Comparison of ENCODE assay signal across 9 mouse cellular contexts in genomic region chr4:46598111-46598510, GRCm38 (mm10). TPM values are rescaled to one million over a fixed set of nuclear protein-coding genes. Genes with fewer than 3 reads are reported as not detected.
A peak's percentile ranks its signal among the peaks of the same experiment; 100 is the strongest.
DNase-seq lines count a peak whose midpoint lies in the region; ATAC-seq and TF ChIP-seq lines count a peak whose summit lies in the region.
"Had no signal": no experiment of that assay in that cellular context is flagged by ENCODE, and none has a peak within 500 bp of the region (broad histone marks: within the 10 kb centered on the region; RNA-seq: fewer than 3 reads in every experiment).

No protein-coding gene starts in this region.

- H3K4me2 ChIP-seq in hindbrain, embryonic 13.5 days = no peak overlapping the region
- no peak overlapping the region for H3K4me2 ChIP-seq in hindbrain, embryonic 14.5 days (replicated peaks)
- peak overlapping the region; percentile 55 for H3K4me2 ChIP-seq in intestine, embryonic 16.5 days (ENCODE audit: low read depth, low read length)
- H3K4me2 ChIP-seq: midbrain, embryonic 15.5 days had no signal

- no peaks in the 10 kb centered on the region for H3K36me3 ChIP-seq in hindbrain, embryonic 13.5 days
- no peaks in the 10 kb centered on the region for H3K36me3 ChIP-seq in hindbrain, embryonic 14.5 days (replicated peaks; ENCODE audit: control insufficient read depth, insufficient read depth)
- H3K36me3 ChIP-seq in intestine, embryonic 16.5 days (ENCODE audit: control insufficient read depth, insufficient read depth, low read length) = no peaks in the 10 kb centered on the region
- peaks cover 4% of the 10 kb centered on the region for H3K36me3 ChIP-seq in small intestine, adult 2 months (ENCODE audit: control insufficient read depth, insufficient read depth, low read length)
- H3K36me3 ChIP-seq: midbrain, embryonic 15.5 days had no signal

- H3K27ac ChIP-seq in hindbrain, embryonic 13.5 days = no peak overlapping the region
- H3K27ac ChIP-seq in hindbrain, embryonic 14.5 days = no peak overlapping the region
- peak overlapping the region; percentile 97 for H3K27ac ChIP-seq in intestine, embryonic 16.5 days (ENCODE audit: low read length)
- H3K27ac ChIP-seq in small intestine, adult 2 months (ENCODE audit: insufficient read depth, low read depth, low read length) = peak overlapping the region; percentile 100
- H3K27ac ChIP-seq: midbrain, embryonic 15.5 days had no signal

- no peak for TF ChIP-seq POLR2A in small intestine, adult 2 months (IDR thresholded peaks at IDR 0.05; ENCODE audit: low read depth, low read length)

- H3K4me1 ChIP-seq in hindbrain, embryonic 13.5 days (replicated peaks) = peaks cover 19% of the 10 kb centered on the region
- H3K4me1 ChIP-seq in hindbrain, embryonic 14.5 days (replicated peaks; ENCODE audit: control insufficient read depth, insufficient read depth, low read length) = no peaks in the 10 kb centered on the region
- peaks cover 19% of the 10 kb centered on the region for H3K4me1 ChIP-seq in intestine, embryonic 16.5 days (ENCODE audit: control insufficient read depth, insufficient read depth, low read length)
- H3K4me1 ChIP-seq in small intestine, adult 2 months (ENCODE audit: control insufficient read depth, insufficient read depth, insufficient read length, low read length) = peaks cover 26% of the 10 kb centered on the region

- no peak for DNase-seq in hindbrain, embryonic 14.5 days (ENCODE audit: low spot score)
- DNase-seq in right cerebral cortex, postnatal 14 days = peak; percentile 4
- no peak for DNase-seq in right cerebral cortex, adult 2 months (ENCODE audit: low spot score in 2 of 2)
- DNase-seq in adrenal gland, postnatal 14 days = no peak
- DNase-seq: lung, postnatal 10 days had no signal

- H3K27me3 ChIP-seq in hindbrain, embryonic 13.5 days = peaks cover 42% of the 10 kb centered on the region
- H3K27me3 ChIP-seq in hindbrain, embryonic 14.5 days (ENCODE audit: control insufficient read depth, insufficient read depth, low read length) = peaks cover 13% of the 10 kb centered on the region; the same call in 1 of the 2 replicates
- H3K27me3 ChIP-seq in intestine, embryonic 16.5 days (replicated peaks; ENCODE audit: control insufficient read depth, insufficient read depth, low read length) = peaks cover 20% of the 10 kb centered on the region; the same call in 1 of the 2 replicates
- no peaks in the 10 kb centered on the region for H3K27me3 ChIP-seq in small intestine, adult 2 months (ENCODE audit: control insufficient read depth, insufficient read depth, low read length)

- ATAC-seq in hindbrain, embryonic 13.5 days (ENCODE audit: low FRiP score) = no peak
- no peak for ATAC-seq in hindbrain, embryonic 14.5 days (ENCODE audit: low FRiP score)
- ATAC-seq in intestine, embryonic 16.5 days = peak; percentile 7; the same call in 1 of the 2 replicates
- ATAC-seq: midbrain, embryonic 15.5 days had no signal

- no peak for TF ChIP-seq CTCF in small intestine, adult 2 months (IDR thresholded peaks at IDR 0.05; ENCODE audit: extremely low read depth, insufficient read length, insufficient replicate concordance, low read depth, low read length)

- 65% methylated on average over 10 of the region's 10 CpGs for WGBS in hindbrain, embryonic 13.5 days
- WGBS in hindbrain, embryonic 14.5 days = 76% methylated on average over 10 of the region's 10 CpGs
- WGBS in intestine, embryonic 16.5 days = 49% methylated on average over 10 of the region's 10 CpGs
- 11% methylated on average over 10 of the region's 10 CpGs for WGBS in small intestine, adult 2 months

- H3K9ac ChIP-seq in hindbrain, embryonic 13.5 days = 0 out of 2 replicates have a peak overlapping the region, but pooled peaks have one; percentile 15
- H3K9ac ChIP-seq in hindbrain, embryonic 14.5 days = no peak overlapping the region
- H3K9ac ChIP-seq in intestine, embryonic 16.5 days (ENCODE audit: low read depth, low read length) = peak overlapping the region; percentile 44
- H3K9ac ChIP-seq: midbrain, embryonic 15.5 days had no signal

- no peak overlapping the region for H3K4me3 ChIP-seq in hindbrain, embryonic 13.5 days
- H3K4me3 ChIP-seq in hindbrain, embryonic 14.5 days (replicated peaks; ENCODE audit: low read length) = no peak overlapping the region
- peak overlapping the region; percentile 38 for H3K4me3 ChIP-seq in intestine, embryonic 16.5 days (ENCODE audit: low read length)
- peak overlapping the region; percentile 65 for H3K4me3 ChIP-seq in small intestine, adult 2 months (ENCODE audit: low read depth, low read length)
- H3K4me3 ChIP-seq: midbrain, embryonic 15.5 days had no signal

- H3K9me3 ChIP-seq in hindbrain, embryonic 13.5 days = no peaks in the 10 kb centered on the region
- H3K9me3 ChIP-seq in hindbrain, embryonic 14.5 days (ENCODE audit: control insufficient read depth, low read length) = no peaks in the 10 kb centered on the region
- no peaks in the 10 kb centered on the region for H3K9me3 ChIP-seq in intestine, embryonic 16.5 days (ENCODE audit: control insufficient read depth, low read length)
- H3K9me3 ChIP-seq: midbrain, embryonic 15.5 days had no signal

RNA-seq across cellular contexts. Expression of gene Coro2a, which starts 3.9 kb away (rescaled TPM):
- 6.0 and 6.7 TPM in 2 replicates for polyA plus RNA-seq in hindbrain, embryonic 13.5 days (2015; fragmentation: Nextera tagmentation; extraction: Ambion mirVana)
- polyA plus RNA-seq in hindbrain, embryonic 14.5 days (2014; fragmentation: Nextera tagmentation; extraction: Ambion mirVana) = 7.0 and 8.1 TPM in 2 replicates
- 99.8 and 112 TPM in 2 replicates for polyA plus RNA-seq in intestine, embryonic 16.5 days (2015; fragmentation: Nextera tagmentation; extraction: Ambion mirVana)
- 104 and 312 TPM in 2 replicates for polyA plus RNA-seq in small intestine, adult 2 months (2012; rRNA removed)
- total RNA-seq in adrenal gland, postnatal 14 days (2021) = 3.3 and 5.3 TPM in 2 replicates

RNA-seq across cellular contexts. Expression of gene Tbc1d2, which starts 51.9 kb away (rescaled TPM):
- 0.73 and 0.75 TPM in 2 replicates for polyA plus RNA-seq in hindbrain, embryonic 13.5 days (2015; fragmentation: Nextera tagmentation; extraction: Ambion mirVana)
- polyA plus RNA-seq in hindbrain, embryonic 14.5 days (2014; fragmentation: Nextera tagmentation; extraction: Ambion mirVana) = 0.99 and 1.4 TPM in 2 replicates
- 7.4 and 7.7 TPM in 2 replicates for polyA plus RNA-seq in intestine, embryonic 16.5 days (2015; fragmentation: Nextera tagmentation; extraction: Ambion mirVana)
- polyA plus RNA-seq in small intestine, adult 2 months (2012; rRNA removed) = 3.7 and 6.8 TPM in 2 replicates
- 2.0 and 3.1 TPM in 2 replicates for total RNA-seq in adrenal gland, postnatal 14 days (2021)

Comparison
In these comparisons a context has a peak if more than half of its experiments do, and no peak if none do; other contexts are left out.
1. H3K27ac ChIP-seq: peak in intestine, embryonic 16.5 days (single experiment) and small intestine, adult 2 months (single experiment); none in hindbrain, embryonic 13.5 days (single experiment) and hindbrain, embryonic 14.5 days (single experiment).
2. H3K4me3 ChIP-seq: peak in intestine, embryonic 16.5 days (single experiment) and small intestine, adult 2 months (single experiment); none in hindbrain, embryonic 13.5 days (single experiment) and hindbrain, embryonic 14.5 days (single experiment).
3. RNA of gene Coro2a, which starts 3.9 kb away (polyA plus RNA-seq): 104 to 312 TPM in small intestine, adult 2 months and 99.8 to 112 TPM in intestine, embryonic 16.5 days; 7.0 to 8.1 TPM in hindbrain, embryonic 14.5 days and 6.0 to 6.7 TPM in hindbrain, embryonic 13.5 days; every median in the first group is over 10 times any median in the second.